ENCODE assay signal across 9 mouse cellular contexts in genomic region chr12:40832157-40832556, GRCm38 (mm10).
DNase-seq lines count a peak whose midpoint lies in the region; ATAC-seq and TF ChIP-seq lines count a peak whose summit lies in the region.
"Had no signal": no experiment of that assay in that cellular context is flagged by ENCODE, and none has a peak within 500 bp of the region (broad histone marks: within the 10 kb centered on the region; RNA-seq: fewer than 3 reads in every experiment).

No protein-coding gene starts in this region.

- TF ChIP-seq CTCF in small intestine, adult 2 months (IDR thresholded peaks at IDR 0.05; ENCODE audit: extremely low read depth, insufficient read length, insufficient replicate concordance, low read depth, low read length) = peak; percentile 26; the same call in 1 of the 2 replicates

- 69% methylated on average over 8 of the region's 8 CpGs for whole genome bisulfite sequencing in forebrain, embryonic 14.5 days
- 62% methylated on average over 8 of the region's 8 CpGs for WGBS in forebrain, embryonic 16.5 days
- 61% methylated on average over 8 of the region's 8 CpGs for WGBS in neural tube, embryonic 13.5 days
- 71% methylated on average over 8 of the region's 8 CpGs for WGBS in small intestine, adult 2 months

- H3K4me2 ChIP-seq in forebrain, embryonic 14.5 days (ENCODE audit: low read length) = no peak overlapping the region
- no peak overlapping the region for H3K4me2 ChIP-seq in forebrain, embryonic 16.5 days (ENCODE audit: low read length)
- H3K4me2 ChIP-seq in neural tube, embryonic 13.5 days = no peak overlapping the region
- H3K4me2 ChIP-seq: neural tube, embryonic 12.5 days had no signal

- no peaks in the 10 kb centered on the region; the same call in 1 of the 2 replicates for H3K4me1 ChIP-seq in forebrain, embryonic 14.5 days (ENCODE audit: control insufficient read depth, insufficient read depth, low read length)
- peaks cover 6% of the 10 kb centered on the region; the same call in 1 of the 2 replicates for H3K4me1 ChIP-seq in forebrain, embryonic 16.5 days (replicated peaks; ENCODE audit: control insufficient read depth, insufficient read depth, low read length)
- peaks cover 8% of the 10 kb centered on the region for H3K4me1 ChIP-seq in neural tube, embryonic 13.5 days (replicated peaks)
- H3K4me1 ChIP-seq in small intestine, adult 2 months (ENCODE audit: control insufficient read depth, insufficient read depth, insufficient read length, low read length) = no peaks in the 10 kb centered on the region
- H3K4me1 ChIP-seq: neural tube, embryonic 12.5 days had no signal

- peak; percentile 71 for DNase-seq in forebrain, embryonic 14.5 days (ENCODE audit: low spot score)
- no peak for DNase-seq in neural tube, embryonic 10.5 days (ENCODE audit: extremely low spot score, low spot score)
- peak; percentile 14 for DNase-seq in c-Kit-positive CD71-negative TER-119-negative erythroid progenitor cells, embryonic 14.5 days (ENCODE audit: low read depth)
- DNase-seq in kidney, postnatal 4 days = peak; percentile 42 to 45
- DNase-seq in ovary, adult 18-20 months (ENCODE audit: low spot score) = no peak

- H3K36me3 ChIP-seq in forebrain, embryonic 14.5 days (ENCODE audit: control insufficient read depth, insufficient read depth, low read length) = peaks cover 17% of the 10 kb centered on the region; the same call in 1 of the 2 replicates
- H3K36me3 ChIP-seq in forebrain, embryonic 16.5 days (ENCODE audit: control insufficient read depth, insufficient read depth) = peaks cover 12% of the 10 kb centered on the region; the same call in 1 of the 2 replicates
- peaks cover 56% of the 10 kb centered on the region for H3K36me3 ChIP-seq in neural tube, embryonic 13.5 days
- no peaks in the 10 kb centered on the region for H3K36me3 ChIP-seq in small intestine, adult 2 months (ENCODE audit: control insufficient read depth, insufficient read depth, low read length)

- no peak for TF ChIP-seq POLR2A in small intestine, adult 2 months (IDR thresholded peaks at IDR 0.05; ENCODE audit: low read depth, low read length)

- no peaks in the 10 kb centered on the region for H3K27me3 ChIP-seq in forebrain, embryonic 14.5 days (replicated peaks; ENCODE audit: control insufficient read depth, insufficient read depth, low read length)
- no peaks in the 10 kb centered on the region for H3K27me3 ChIP-seq in forebrain, embryonic 16.5 days (replicated peaks; ENCODE audit: control insufficient read depth, insufficient read depth, low read length)
- H3K27me3 ChIP-seq in neural tube, embryonic 13.5 days = no peaks in the 10 kb centered on the region
- no peaks in the 10 kb centered on the region for H3K27me3 ChIP-seq in small intestine, adult 2 months (ENCODE audit: control insufficient read depth, insufficient read depth, low read length)
- H3K27me3 ChIP-seq: neural tube, embryonic 12.5 days had no signal

- H3K9ac ChIP-seq in forebrain, embryonic 14.5 days (ENCODE audit: low read length) = no peak overlapping the region
- no peak overlapping the region for H3K9ac ChIP-seq in forebrain, embryonic 16.5 days (replicated peaks; ENCODE audit: low read depth, low read length)
- H3K9ac ChIP-seq in neural tube, embryonic 13.5 days = no peak overlapping the region
- H3K9ac ChIP-seq: neural tube, embryonic 12.5 days had no signal

- H3K27ac ChIP-seq in forebrain, embryonic 14.5 days (ENCODE audit: low read depth, low read length) = no peak overlapping the region
- H3K27ac ChIP-seq in forebrain, embryonic 16.5 days (ENCODE audit: low read length) = no peak overlapping the region
- H3K27ac ChIP-seq in neural tube, embryonic 13.5 days (replicated peaks) = no peak overlapping the region; the same call in 1 of the 2 replicates
- H3K27ac ChIP-seq in small intestine, adult 2 months (ENCODE audit: insufficient read depth, low read depth, low read length) = no peak overlapping the region
- H3K27ac ChIP-seq: neural tube, embryonic 12.5 days had no signal

- no peak for ATAC-seq in forebrain, embryonic 14.5 days
- ATAC-seq in forebrain, embryonic 16.5 days = no peak
- peak; percentile 48; the same call in 1 of the 2 replicates for ATAC-seq in neural tube, embryonic 13.5 days (ENCODE audit: low read depth)

- no peaks in the 10 kb centered on the region for H3K9me3 ChIP-seq in forebrain, embryonic 14.5 days (replicated peaks; ENCODE audit: control insufficient read depth, low read length)
- no peaks in the 10 kb centered on the region for H3K9me3 ChIP-seq in forebrain, embryonic 16.5 days (ENCODE audit: control insufficient read depth, low read length)
- no peaks in the 10 kb centered on the region for H3K9me3 ChIP-seq in neural tube, embryonic 13.5 days
- H3K9me3 ChIP-seq: neural tube, embryonic 12.5 days had no signal

- no peak overlapping the region for H3K4me3 ChIP-seq in forebrain, embryonic 14.5 days (ENCODE audit: low read depth, low read length)
- H3K4me3 ChIP-seq in forebrain, embryonic 16.5 days (replicated peaks; ENCODE audit: low read length) = no peak overlapping the region
- no peak overlapping the region for H3K4me3 ChIP-seq in neural tube, embryonic 13.5 days
- no peak overlapping the region for H3K4me3 ChIP-seq in small intestine, adult 2 months (ENCODE audit: low read depth, low read length)
- H3K4me3 ChIP-seq: neural tube, embryonic 12.5 days had no signal

Comparison
In these comparisons a context has a peak if more than half of its experiments do, and no peak if none do; other contexts are left out.
1. DNase-seq: peak in forebrain, embryonic 14.5 days (single experiment), c-Kit-positive CD71-negative TER-119-negative erythroid progenitor cells, embryonic 14.5 days (single experiment) and kidney, postnatal 4 days (2 of 2); none in neural tube, embryonic 10.5 days (single experiment) and ovary, adult 18-20 months (single experiment).